Mouse (Mus musculus) G1E-ER4 (cell line): Measurements from ENCODE around the gene Cyp27b1. TPM values are rescaled to one million over a fixed set of nuclear protein-coding genes. Genes with fewer than 3 reads are reported as not detected.

Experiments
- GATA1 ChIP-seq: IDR thresholded peaks from one replicate; pipeline ENCODE4 v1.8.0; 2012; ENCODE audit warnings: low read length, inconsistent platforms
- polyA plus RNA-seq: library from polyadenylated mRNA; stranded (reverse); fragments of >175 nt; gene quantifications from 2 replicates; pipeline ENCODE4 v1.2.3, GENCODE M21; 2012

Cyp27b1 gene
- polyA plus RNA-seq, 1 experiment, result 0.03 TPM

DNA sequence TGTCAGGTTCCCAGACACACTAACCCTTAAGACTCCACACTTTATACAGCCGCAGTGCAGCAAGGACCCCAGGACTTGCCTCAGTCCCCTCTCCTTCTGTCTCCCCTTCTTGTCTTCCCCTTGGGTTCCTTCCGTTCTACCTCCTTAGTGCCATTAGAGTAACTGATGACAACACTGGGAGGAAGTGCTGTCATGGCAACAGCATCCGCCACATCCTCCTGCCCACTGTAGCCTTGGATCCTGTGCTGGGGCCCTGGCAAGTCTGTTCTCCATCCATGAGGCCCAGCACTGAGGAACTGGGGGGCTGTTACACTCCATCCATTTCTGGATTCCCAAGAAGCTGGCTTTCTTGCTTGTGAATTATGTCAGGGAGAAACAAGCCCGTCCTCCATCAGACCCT, 28.0 kb downstream of the Cyp27b1 start:
- no peak for TF ChIP-seq GATA1

- no peak for TF ChIP-seq GATA1
Measured at GRCm38 (mm10) chr10:127077515-127077914, 29.5 kb downstream of the Cyp27b1 start.

GRCm38 (mm10) chr10:127078001-127078676, 30.1 kb downstream of the Cyp27b1 start:
- TF ChIP-seq GATA1, result no peak

- TF ChIP-seq GATA1, result no peak
Measured at GRCm38 (mm10) chr10:127078677-127079575, 30.9 kb downstream of the Cyp27b1 start.

DNA sequence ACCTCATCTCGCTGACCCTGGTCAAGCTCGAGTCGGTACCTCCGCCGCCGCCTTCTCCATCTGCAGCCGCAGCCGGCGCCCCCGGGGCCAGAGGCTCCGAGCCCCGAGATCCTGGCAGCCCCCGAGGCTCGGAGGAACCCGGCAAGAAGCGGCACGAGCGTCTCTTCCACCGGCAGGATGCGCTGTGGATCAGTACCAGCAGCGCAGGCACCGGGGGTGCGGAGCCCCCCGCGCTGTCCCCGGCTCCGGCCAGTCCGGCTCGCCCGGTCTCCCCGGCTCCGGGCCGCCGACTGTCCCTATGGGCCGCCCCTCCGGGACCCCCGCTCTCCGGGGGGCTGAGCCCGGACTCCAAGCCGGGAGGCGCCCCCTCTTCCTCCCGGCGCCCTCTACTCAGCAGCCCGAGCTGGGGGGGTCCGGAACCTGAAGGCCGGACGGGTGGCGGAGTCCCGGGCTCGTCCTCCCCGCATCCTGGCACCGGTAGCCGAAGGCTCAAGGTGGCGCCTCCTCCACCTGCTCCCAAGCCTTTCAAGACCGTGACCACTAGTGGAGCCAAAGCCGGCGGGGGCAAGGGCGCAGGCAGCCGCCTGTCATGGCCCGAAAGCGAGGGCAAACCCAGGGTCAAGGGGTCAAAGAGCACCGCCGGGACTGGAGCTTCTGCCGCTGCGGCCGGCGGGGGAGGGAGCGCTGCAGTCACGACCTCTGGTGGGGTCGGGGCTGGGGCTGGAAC, 31.8 kb downstream of the Cyp27b1 start:
- TF ChIP-seq GATA1, result no peak

DNA sequence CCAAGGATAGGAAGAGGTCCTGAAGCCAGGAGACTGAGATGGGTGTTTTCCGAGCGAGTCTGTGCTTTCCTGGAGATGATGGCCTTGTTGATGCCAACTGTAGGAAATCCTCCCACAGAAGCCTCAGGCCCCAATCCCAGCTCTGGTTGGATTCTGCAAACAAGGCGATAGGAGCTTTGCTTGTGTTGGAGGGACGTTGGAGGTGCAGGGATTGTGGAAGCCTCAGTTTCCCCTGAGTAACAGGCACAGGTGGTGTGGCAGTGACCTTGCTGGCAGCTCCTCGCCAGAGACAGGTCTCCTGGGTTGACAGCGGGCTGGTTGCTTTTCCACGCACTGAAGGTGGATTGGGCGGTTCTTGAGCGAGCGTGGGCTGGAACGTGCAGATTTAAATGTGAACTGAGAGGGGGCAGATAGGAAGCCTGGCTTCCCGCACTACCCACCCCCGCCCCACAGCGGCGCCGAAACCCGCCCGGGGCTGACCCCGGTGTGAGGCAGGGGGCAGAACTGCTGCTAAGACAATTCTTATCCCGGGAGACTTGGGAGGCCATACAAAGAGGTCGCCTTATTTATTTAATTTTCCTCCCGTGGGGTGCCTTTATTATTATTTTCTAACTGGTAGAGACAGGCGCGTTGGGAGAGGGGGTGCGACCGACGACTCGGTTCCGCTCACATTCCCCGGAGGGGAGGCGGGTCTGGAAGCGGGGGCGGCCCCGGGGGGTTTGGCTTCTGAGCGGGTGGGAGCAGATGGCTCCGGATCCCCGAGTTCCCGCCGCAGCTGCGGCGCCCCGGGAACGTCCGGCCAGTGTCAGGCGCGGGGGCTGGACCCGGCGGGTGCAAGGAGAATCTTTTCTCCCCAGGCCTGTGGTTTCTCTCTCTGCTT, 33.1 kb downstream of the Cyp27b1 start:
- no peak for TF ChIP-seq GATA1

GRCm38 (mm10) chr10:127081996-127082620, 34.1 kb downstream of the Cyp27b1 start:
- no peak for TF ChIP-seq GATA1

DNA sequence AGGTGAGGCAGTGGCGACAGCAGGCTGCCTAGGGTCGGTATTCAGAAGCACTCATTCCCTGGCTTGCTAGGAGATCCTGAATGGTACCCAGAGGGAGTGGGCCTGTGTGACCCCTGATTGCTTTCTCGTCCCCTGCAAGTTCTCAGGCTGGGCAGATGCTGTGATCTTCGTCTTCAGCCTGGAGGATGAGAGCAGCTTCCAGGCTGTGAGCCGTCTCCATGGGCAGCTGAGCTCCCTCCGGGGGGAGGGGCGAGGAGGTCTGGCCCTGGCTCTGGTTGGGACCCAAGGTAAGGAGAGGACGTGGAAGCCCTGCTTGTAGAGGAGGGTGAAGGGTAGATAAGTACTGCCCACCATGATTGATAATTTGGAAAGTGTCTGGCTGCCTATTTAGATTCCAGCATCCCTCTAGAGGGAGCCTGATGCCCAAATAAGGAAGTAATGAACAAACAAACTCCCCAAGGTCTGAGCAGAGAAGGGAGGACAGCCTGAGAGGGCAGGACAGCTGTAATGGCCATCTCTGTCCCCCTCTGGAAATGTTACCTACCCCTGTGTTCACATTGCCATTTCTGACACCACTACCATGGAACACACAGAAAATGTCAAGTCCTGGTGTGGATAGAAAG, 35.4 kb downstream of the Cyp27b1 start:
- no peak for TF ChIP-seq GATA1

- TF ChIP-seq GATA1, result no peak
Measured at GRCm38 (mm10) chr10:127083915-127084306, 35.9 kb downstream of the Cyp27b1 start.

GRCm38 (mm10) chr10:127085052-127085451, 37.0 kb downstream of the Cyp27b1 start:
- no peak for TF ChIP-seq GATA1

DNA sequence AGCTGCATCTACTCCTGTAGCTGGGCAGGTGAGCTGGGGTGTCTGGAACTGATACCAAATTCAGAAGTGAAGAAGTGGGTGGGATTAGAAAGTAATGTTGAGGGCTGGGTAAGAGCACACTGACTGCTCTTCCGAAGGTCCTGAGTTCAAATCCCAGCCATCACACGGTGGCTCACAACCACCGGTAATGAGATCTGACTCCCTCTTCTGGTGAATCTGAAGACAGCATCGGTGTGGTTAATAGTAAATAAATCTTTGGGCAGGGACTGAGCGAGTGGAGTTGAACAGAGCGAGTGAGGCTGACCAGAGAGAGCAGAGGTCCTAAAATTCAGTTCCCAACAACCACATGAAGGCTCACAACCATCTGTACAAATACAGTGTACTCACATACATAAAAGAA, 37.6 kb downstream of the Cyp27b1 start:
- no peak for TF ChIP-seq GATA1

DNA sequence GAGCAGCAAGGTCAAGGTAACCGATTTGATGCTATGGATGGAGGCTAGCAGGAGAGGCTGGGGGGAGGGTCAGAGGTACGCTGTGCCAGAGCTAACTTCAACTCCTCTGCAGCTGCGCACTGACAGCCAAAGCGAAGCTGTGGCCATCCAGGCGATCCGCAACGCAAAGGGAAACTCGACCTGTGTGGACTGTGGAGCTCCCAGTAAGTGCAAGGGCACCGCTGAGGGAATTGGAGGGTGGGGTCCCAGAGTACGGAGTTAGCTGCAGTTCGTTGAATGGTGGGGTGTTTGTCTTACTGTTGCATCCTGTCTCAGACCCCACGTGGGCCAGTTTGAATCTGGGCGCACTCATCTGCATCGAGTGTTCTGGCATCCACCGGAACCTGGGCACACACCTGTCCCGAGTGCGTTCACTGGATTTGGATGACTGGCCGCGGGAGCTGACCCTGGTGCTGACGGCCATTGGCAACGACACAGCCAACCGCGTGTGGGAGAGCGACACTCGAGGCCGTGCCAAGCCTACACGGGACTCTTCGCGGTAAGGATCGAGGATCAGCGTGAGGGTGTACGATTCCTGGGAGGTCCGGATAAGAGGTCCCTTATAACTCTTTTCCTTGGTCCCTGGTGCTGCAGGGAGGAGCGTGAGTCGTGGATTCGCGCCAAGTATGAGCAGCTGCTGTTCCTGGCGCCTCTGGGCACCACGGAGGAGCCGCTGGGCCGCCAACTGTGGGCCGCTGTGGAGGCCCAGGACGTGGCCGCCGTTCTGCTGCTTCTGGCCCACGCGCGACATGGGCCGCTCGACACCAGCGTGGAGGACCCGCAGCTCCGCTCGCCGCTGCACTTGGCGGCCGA, 42.7 kb downstream of the Cyp27b1 start:
- no peak for TF ChIP-seq GATA1

DNA sequence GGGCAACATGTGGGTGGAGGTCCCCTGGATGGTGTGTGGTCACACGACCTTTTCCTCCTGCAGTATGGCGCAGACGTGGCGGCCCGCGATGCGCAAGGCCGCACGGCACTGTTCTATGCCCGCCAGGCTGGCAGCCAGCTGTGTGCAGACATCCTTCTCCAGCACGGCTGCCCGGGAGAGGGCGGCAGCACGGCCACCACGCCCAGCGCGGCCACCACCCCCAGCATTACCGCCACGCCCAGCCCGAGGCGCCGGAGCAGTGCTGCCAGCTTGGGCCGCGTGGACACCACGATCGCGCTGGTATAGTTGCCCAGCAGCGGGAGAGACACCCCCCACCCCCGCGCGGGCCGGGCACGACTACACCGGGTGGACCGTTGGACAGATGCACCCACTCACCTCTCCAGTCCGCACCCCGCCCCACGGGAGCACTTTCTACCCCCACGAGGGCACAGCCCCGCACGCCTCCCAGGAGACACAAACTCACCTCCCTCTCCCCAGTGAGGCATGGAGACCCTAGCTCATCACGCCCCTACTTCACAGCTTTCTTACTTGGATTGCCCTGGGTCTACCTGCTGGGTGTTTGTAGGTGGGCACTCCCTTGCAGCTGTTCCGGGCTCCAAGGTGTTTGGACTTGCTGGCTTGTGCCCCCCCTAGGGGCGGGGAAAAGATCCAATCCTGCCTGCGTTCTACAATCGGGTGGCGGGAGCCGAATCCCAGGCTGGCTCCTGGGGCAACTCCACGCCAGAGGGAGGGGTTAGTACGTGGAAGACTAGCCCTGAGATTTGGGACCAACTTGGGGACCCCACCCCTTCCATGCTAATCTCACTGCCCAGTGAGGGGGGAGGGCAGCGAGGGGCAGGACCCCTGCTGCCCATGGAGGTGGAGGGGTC, 43.7 kb downstream of the Cyp27b1 start:
- no peak for TF ChIP-seq GATA1
